Mouse (Mus musculus): ENCODE measurements at regions not wholly inside any gene's neighbourhood (a gene's known extent, or its start where the extent isn't known, plus 50 kb on each side); places are given as distances from the start of the nearest gene placed in this dataset.

DNA sequence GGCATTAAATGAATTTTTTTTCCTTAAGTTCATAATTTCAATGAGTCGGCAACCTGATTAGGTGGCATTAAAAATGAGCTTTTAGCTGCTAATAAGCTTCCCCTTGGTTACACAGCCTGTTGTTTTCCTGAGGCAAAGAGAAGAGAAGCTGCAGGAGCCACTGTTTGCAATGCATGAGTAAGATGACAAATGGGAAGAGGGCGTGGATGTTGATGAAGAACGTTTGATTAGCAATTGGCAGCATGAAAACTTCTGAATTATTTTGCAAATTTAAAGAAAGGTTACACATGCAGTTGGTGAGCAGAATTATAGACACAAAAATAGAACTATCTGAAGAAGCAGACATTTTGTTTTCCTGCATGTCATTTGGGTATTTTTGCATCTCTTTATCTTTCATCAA lies 720.1 kb upstream of the Epha7 start:
- Histone ChIP-seq H3K36me3 (replicated peaks in 1 of 2; ENCODE audit: control insufficient read depth in 1 of 2, insufficient read depth in 1 of 2, low read length in 1 of 2) (no peaks in the 10 kb centered on the region), H3K27me3 (replicated peaks) (no peaks in the 10 kb centered on the region), H3K4me2 (ENCODE audit: insufficient read depth, low read depth, poor library complexity, severe bottlenecking) (no peak overlapping the region), H3K79me2 (replicated peaks; ENCODE audit: control insufficient read depth, extremely low read depth, insufficient read depth, poor library complexity, severe bottlenecking) (no peaks in the 10 kb centered on the region), H3K4me1 (ENCODE audit: control insufficient read depth in 1 of 2, insufficient read depth in 2 of 2) (no peaks in the 10 kb centered on the region), H3K4me3 (replicated peaks in 1 of 3; ENCODE audit: low read depth in 2 of 3, low read length in 2 of 3, poor library complexity in 1 of 3) (no peak overlapping the region), H3K27ac (ENCODE audit: insufficient read depth, low read depth) (no peak overlapping the region), H3K9me3 (replicated peaks; ENCODE audit: low read length) (peaks cover 11% of the 10 kb centered on the region), H3K9ac (ENCODE audit: insufficient read depth, low read depth) (no peak overlapping the region)
- dilution Hi-C loops (cut with MboI; ENCODE audit: extremely low pct_ligation_motif_present, extremely low pct_unique_long_range_greater_than_20kb, low sequenced_read_pairs): no loop called here
- DNase-seq (ENCODE audit: extremely low read depth): no peak
- no peak for TF ChIP-seq NELFE (IDR thresholded peaks at IDR 0.05; ENCODE audit: low read depth, low read length)
- TF ChIP-seq MXI1 (IDR thresholded peaks at IDR 0.05; ENCODE audit: low read depth, low read length): no peak
- TF ChIP-seq MAZ (IDR thresholded peaks at IDR 0.05; ENCODE audit: low read depth, low read length): no peak
- no peak for TF ChIP-seq ZMIZ1 (IDR thresholded peaks at IDR 0.05; ENCODE audit: low read depth, low read length)
- no peak for TF ChIP-seq ZC3H11A (IDR thresholded peaks at IDR 0.05; ENCODE audit: low read depth, low read length)
- TF ChIP-seq BHLHE40 (IDR thresholded peaks at IDR 0.05; ENCODE audit: low read depth, low read length): no peak
- TF ChIP-seq IRF4 (IDR thresholded peaks at IDR 0.05; ENCODE audit: low read depth, low read length): no peak
- no peak for TF ChIP-seq USF2 (conservative IDR thresholded peaks at IDR 0.05; ENCODE audit: low read depth, low read length)
- TF ChIP-seq JUND (conservative IDR thresholded peaks at IDR 0.05; ENCODE audit: low read depth, low read length): no peak
- no peak for TF ChIP-seq MYC (IDR thresholded peaks at IDR 0.05; ENCODE audit: low read depth, low read length)
- no peak for TF ChIP-seq RAD21 (IDR thresholded peaks at IDR 0.05; ENCODE audit: low read depth, low read length)
- TF ChIP-seq GABPA (IDR thresholded peaks at IDR 0.05; ENCODE audit: insufficient replicate concordance, low read depth, low read length): no peak
- no peak for TF ChIP-seq HCFC1 (IDR thresholded peaks at IDR 0.05; ENCODE audit: low read depth, low read length)
- TF ChIP-seq USF1 (IDR thresholded peaks at IDR 0.05; ENCODE audit: low read depth, low read length): no peak
- TF ChIP-seq SMC3 (IDR thresholded peaks at IDR 0.05; ENCODE audit: low read depth, low read length): no peak
- no peak for TF ChIP-seq POLR2A (IDR thresholded peaks at IDR 0.05; ENCODE audit: low read depth, low read length)
- TF ChIP-seq MEF2A (IDR thresholded peaks at IDR 0.05; ENCODE audit: borderline replicate concordance, low read depth, low read length): no peak
- no peak for TF ChIP-seq TBP (conservative IDR thresholded peaks at IDR 0.05; ENCODE audit: low read depth, low read length)
- in situ Hi-C loops (cut with MboI; ENCODE audit: low pct_ligation_motif_present, low pct_unique_long_range_greater_than_20kb, low sequenced_read_pairs): no loop called here

DNA sequence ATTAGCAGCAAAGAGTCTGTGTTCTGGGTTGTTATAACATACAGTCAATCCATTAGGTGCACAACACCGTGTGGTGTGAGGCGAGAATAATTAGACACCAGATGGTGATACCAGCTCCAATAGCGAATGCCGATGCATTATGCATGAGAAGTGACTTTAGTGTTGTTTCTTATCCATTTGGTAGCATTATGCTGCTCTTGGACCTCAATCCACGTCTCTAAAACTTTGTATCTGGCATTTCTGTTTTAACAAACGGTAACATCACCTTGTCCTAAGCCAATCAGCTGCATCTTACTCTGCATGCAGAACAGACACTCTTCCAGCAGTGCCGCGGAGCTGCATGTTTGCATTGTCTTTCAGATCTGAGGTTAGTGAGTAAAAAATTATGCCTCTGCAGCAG lies 669.8 kb upstream of the Epha7 start:
- no peaks in the 10 kb centered on the region for H3K79me2 ChIP-seq (replicated peaks; ENCODE audit: control insufficient read depth, extremely low read depth, insufficient read depth, poor library complexity, severe bottlenecking)
- no peak overlapping the region for H3K4me3 ChIP-seq (replicated peaks in 1 of 3; ENCODE audit: low read depth in 2 of 3, low read length in 2 of 3, poor library complexity in 1 of 3)
- no peaks in the 10 kb centered on the region for H3K27me3 ChIP-seq (replicated peaks)
- H3K4me1 ChIP-seq (ENCODE audit: control insufficient read depth in 1 of 2, insufficient read depth in 2 of 2): no peaks in the 10 kb centered on the region
- H3K36me3 ChIP-seq (replicated peaks in 1 of 2; ENCODE audit: control insufficient read depth in 1 of 2, insufficient read depth in 1 of 2, low read length in 1 of 2): no peaks in the 10 kb centered on the region
- dilution Hi-C loops (cut with MboI; ENCODE audit: extremely low pct_ligation_motif_present, extremely low pct_unique_long_range_greater_than_20kb, low sequenced_read_pairs) (no loop called here), in situ Hi-C loops (cut with MboI; ENCODE audit: low pct_ligation_motif_present, low pct_unique_long_range_greater_than_20kb, low sequenced_read_pairs) (no loop called here)
- H3K9ac ChIP-seq (ENCODE audit: insufficient read depth, low read depth): no peak overlapping the region
- TF ChIP-seq POLR2AphosphoS2 (IDR thresholded peaks at IDR 0.05; ENCODE audit: low read depth, low read length) (no peak), MAFK (IDR thresholded peaks at IDR 0.05; ENCODE audit: insufficient replicate concordance, low read length) (no peak)
- DNase-seq (ENCODE audit: extremely low read depth): no peak
- H3K4me2 ChIP-seq (ENCODE audit: insufficient read depth, low read depth, poor library complexity, severe bottlenecking): no peak overlapping the region
- H3K9me3 ChIP-seq (replicated peaks; ENCODE audit: low read length): peaks cover 23% of the 10 kb centered on the region
- no peak overlapping the region for H3K27ac ChIP-seq (ENCODE audit: insufficient read depth, low read depth)

Data from CH12.LX (cell line).